Mouse (Mus musculus) retina, embryonic 14.5 days (tissue): Measurements from ENCODE around the gene Igf1r.
A peak's percentile ranks its signal among the peaks of the same experiment; 100 is the strongest.
"Not testable (repeated sequence)": the region's sequence is repeated elsewhere in the genome, so short reads cannot be mapped to it uniquely, and the experiment has no call there.

ENCODE experiments used
- DNase-seq: peaks from one replicate; pipeline ENCODE4 v3.0.0-alpha.2; 2015; ENCODE audit warnings: low spot score

Gene Igf1r

DNA sequence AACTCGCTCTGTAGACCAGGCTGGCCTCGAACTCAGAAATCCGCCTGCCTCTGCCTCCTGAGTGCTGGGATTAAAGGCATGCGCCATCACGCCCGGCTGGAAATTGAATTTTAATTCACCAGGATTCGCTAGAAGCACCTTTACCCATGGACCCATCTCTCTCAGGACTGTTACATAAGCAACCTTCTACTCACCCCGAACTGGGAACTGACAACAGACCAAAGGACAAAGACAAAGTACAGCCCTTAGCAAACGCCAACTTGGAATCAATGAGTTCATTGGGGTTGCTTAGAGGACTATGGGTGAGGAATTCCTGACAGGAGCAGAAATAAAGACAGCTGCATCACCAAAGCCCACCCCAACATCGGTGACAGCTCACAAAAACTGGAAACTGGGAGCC lies 320.0 kb downstream of the Igf1r start:
- DNase-seq = no peak

DNA sequence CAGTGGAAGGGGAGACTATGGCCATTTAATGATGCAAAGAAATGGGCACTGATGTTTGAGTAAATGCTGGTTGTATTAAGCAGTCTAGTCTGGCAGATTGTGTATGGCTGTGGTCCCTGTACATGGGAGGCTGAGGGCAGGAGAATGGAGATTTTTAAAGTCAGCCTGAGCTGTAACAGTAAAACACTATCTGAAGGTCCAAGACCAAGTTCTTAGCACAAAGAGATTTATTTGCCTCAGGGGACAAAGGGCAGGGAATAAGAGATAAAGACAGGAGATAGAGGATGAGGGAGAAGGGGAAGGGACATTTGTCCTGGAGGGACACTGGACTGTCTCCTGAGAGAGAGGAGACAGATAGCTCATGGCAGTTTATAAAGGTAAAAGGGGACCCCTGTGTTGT lies 320.9 kb downstream of the Igf1r start, which contains the start of gene Fam169b:
Gene Fam169b, plus strand, starts transcription at position 325 of the 400 bp plus-strand sequence.
- DNase-seq = no peak

DNA sequence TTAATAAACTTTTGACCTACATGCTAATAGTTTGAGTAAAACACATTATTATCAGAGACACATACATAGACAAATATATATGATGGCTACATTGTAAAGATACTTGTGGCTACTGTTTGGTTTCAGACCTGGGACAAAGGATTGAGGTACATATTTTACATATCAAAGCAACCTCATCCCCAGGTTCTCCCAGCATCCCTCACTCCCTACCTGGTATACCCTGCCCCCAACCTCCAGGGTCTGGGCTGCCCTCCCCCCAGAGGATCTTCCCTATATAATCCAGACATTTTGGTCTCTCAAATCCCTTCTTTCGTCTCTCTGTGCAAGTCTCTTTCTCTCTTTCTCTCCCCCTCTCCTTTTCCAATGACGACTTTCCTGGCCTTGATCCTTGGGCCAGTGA lies 321.6 kb downstream of the Igf1r start:
- DNase-seq = no peak

DNA sequence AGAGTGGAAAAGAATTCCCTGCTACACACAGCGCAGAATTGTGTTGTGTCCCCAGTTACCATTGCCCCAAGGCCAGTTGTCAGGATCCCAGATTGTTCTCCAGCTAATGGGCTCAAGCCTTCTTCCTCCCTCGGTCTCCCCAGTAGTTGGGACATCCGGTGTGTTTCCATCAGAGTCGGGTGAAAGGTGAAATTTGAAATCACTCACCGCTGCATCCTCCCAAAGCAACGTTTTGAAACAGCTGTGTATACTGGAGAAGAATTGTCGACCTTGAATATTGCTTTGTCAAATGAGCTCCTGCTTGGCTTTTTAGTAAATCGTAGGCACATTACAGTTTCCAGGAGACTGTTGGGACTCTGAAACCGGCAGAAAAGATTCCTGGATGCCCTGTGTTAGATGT lies 322.3 kb downstream of the Igf1r start:
- DNase-seq = no peak

- DNase-seq = not testable (repeated sequence)
These were observed 322.8 kb downstream of the Igf1r start for GRCm38 (mm10) chr7:68275445-68275837.

DNA sequence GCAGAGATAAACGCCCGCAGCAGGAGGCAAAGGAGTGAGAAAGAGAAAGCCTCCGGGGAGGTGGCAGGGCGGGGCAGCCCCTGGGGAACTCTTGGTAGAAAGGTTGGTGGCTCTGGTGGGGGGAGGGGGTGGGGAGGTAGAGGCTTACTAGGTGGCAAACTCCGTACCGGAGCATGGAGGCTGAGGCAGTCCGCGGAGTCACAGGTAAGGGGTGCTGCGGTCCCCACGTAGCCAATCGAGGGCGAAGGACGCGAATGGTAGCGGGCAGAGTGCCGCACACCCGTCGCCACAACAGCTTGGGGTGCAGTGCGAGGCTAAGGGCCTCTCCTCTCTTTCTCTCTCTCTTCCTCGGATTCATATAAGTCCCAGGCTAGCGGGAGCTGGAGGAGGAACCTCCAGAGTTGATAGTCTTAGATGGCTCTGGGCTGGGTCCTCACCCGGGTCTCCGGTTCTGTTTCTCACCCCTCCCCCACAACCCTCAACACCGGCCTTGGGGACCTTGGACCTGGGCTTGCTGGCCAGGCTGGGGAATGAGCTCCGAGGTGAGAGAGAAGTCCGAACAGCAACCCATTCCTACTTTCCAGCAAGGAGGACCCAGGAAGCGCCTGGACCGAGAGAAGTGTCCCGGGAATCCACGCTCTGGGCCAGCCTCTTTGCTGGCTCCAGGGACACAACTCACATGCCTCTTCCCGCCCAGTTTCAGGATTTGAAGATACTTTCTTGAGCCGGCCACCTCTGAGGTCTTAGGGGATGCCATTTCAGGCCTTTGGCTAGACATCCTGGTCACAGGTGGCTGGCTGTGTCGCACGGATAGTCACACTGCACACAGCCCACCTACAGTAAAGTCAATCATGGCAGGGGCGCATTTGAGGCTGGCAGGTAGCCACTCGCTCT lies 323.5 kb downstream of the Igf1r start:
- DNase-seq = peak; percentile 29

DNA sequence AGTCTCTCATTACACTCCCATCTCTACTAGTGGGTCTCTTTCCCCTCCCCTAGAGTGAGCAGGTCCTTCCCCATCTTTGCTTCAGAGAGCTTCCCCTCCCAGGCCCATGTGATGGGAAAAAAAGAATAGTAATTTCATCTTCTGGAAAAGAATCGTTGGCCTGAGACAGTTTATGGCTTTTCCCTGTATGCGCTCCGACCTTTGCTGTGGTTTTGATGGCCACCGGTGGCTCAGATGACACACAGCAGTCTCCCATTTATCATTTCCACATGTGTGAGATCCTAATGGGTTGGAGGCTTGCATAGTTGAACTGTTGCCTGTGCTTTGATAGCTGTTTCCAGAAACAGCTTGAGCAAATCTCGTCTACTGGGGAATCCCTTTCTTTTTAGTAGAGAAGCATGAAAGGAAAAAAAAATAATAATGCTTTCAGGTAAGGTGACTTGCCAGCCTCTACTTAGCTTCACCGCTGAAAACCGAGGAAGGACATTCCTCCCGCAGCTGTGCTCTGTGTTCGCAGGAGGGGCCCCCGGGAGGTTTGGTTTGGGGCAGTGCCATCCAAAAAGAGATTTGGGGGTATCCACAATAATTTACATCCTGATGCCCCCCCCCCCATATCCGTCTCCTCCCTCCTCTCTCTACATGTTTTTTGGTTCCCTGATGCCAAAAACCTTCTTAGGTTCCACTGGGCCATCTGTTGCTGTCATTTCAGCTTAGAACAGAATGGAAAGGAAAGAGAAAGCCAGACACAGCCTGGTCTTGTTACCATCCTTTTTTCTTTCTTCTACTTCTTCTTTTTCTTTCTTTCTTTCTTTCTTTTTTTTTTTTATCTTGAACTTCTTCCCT lies 324.6 kb downstream of the Igf1r start:
- no peak for DNase-seq

GRCm38 (mm10) chr7:68277897-68278270 lies 325.3 kb downstream of the Igf1r start:
- no peak for DNase-seq

DNA sequence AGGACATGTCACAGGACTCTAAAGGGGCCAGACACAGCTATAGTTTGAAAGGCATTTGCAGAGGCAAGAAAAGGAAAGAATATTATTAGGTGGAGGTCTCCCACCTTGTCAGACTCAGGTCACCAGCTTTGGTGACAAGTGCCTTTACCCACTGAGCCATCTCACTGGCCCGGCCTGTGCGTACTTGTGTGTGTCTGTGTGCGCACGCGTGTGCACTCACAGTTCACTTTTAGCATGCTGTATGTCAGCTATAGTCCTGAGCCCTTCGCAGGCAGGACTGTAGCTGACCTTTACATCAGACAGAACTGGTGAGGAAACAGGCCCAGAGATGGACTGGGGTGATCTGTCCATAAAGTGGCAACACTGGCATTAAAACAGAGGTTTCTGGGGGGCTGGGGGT lies 325.8 kb downstream of the Igf1r start:
- DNase-seq = no peak

DNA sequence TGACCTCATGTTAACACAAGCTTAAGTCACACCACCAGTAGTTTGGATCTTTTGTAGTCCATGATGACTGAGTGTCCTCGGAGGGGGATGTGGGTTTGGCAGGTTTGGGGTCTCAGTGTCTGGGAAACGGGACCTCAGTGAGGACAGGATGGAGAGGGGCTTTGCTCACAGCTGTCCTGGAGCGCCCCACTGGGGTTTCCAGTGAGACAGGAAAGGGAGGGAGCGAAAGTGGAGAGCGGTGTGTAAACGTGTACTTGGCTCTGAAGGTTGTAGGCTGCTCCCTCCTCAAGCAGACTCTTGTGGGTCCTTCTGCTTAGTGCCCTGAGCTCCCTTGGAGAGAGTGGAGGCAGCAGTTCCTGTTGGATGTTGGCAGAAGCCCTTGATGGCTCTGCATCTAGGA lies 326.3 kb downstream of the Igf1r start:
- no peak for DNase-seq

DNA sequence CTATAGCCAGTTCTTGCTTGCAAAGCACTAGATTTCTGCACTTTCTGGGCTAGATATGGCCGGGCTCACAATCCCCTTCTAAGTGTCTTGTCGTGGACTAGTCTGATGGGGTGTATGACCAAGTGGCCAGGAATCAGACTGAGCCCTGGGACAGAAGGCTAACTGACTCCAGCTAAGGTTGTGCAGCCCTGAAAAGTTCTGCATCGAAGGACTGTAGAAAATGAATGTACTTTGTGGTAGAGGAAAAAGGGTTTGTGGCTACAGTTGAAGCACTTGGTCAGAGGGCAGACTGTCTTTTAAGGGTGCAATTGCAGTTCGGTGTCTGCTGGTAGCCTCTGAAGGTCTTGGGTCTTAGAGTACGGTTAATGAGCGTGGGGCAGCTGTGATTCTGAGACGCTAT lies 326.9 kb downstream of the Igf1r start:
- DNase-seq = no peak

DNA sequence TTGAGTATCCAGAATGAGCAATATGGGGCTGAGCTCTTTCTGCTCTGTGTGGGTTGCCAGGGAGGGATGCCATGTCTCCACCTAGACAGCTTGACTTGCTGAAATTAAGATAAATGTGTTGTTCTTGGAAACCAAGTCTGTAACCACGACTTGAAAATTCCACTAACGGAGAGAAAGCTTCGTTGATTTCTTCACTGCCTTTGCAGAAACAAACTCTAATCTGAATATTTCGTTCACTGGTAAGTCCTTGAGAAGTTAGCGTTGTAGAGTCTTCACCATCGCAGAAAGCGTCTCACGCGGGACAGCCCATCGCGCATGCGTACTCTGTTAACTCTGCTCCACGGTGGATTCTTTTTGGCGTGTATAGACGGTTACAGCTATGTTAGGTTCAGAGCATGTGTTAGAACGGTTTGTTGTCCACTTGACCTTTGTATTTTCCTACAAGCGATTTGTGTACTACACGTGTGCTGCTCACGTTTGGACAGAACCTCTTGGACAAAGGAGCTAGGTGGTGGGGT lies 327.8 kb downstream of the Igf1r start:
- no peak for DNase-seq

DNA sequence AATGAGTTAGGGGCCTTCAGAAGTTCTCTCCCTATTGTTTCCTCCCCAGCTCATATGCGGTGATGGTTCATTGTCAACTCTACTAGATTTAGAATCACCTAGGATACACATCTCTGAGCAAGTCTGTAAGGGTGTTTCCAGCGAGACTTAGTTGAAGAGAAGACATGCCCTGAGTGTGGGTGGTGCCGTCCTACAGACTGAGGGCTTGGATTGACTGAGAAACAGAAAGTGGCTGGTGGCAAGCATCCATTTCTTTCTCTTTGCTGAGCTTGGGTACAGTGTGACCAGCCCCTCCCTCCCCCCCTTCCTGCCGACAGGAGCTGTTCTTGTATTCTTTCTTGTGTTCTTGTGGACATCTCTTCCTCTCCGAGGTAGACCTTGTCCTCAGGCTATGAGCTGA lies 328.7 kb downstream of the Igf1r start:
- DNase-seq = no peak

DNA sequence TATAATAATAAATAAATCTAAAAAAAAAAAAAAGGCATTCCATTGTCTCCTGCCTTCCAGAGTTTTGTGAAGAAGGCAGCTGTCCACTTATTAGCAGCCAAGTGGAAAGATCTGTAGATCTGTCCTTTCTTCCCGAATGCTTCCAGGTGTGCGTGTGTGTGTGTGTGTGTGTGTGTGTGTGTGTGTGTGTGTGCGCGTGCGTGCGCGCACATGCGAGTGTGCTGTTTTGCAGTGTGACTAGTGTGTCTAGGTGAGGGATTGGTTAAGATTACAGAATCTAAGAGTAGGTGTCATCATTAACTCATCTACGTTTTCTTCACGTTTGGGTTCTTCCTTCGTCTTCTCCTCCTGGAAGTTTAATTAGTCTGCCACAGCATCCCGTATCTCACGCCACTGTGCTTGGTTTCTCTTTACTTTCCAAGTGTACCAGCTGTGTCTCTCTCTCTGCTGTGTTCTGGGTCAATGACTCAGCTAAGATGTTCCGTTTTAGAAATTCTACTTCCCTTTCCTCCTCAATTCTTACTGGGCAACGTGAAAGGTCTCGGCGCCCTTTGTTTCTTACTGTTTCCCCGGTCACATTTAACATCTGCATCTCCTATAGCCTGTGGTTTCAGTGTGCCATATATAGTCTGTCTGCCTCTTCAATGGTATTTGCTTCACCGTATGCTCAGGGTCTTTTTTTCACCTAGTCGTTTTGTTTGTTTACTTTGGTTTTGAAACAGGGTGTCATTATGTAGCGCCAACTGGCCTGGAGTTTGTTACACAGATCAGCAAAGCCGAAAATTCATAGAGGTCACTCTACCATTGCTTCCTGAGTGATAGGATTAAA lies 329.9 kb downstream of the Igf1r start:
- no peak for DNase-seq

- DNase-seq = not testable (repeated sequence)
These were observed 330.5 kb downstream of the Igf1r start for GRCm38 (mm10) chr7:68283133-68283520.
